Mouse (Mus musculus) ES-E14 (cell line): ENCODE data around the gene Rptor. TPM values are rescaled to one million over a fixed set of nuclear protein-coding genes. Genes with fewer than 3 reads are reported as not detected.
A peak's percentile ranks its signal among the peaks of the same experiment; 100 is the strongest.

ENCODE experiments used
- DNase-seq: peaks from one replicate; pipeline ENCODE4 v3.0.0-alpha.2; 2013; ENCODE audit warnings: low read depth, low spot score
- H3K27ac ChIP-seq: 2 replicates; pipeline ENCODE4 v1.5.1; 2012; ENCODE audit warnings: low read depth, mild to moderate bottlenecking, low read length, moderate library complexity, mixed read lengths; ENCODE audit not compliant: poor library complexity, insufficient read depth, severe bottlenecking
- H3K36me3 ChIP-seq: 2 replicates; pipeline ENCODE4 v1.6.1; 2012; ENCODE audit warnings: mild to moderate bottlenecking, low read length, moderate library complexity, mixed read lengths; ENCODE audit not compliant: control insufficient read depth, poor library complexity, insufficient read depth, severe bottlenecking
- H3K4me1 ChIP-seq, 2 experiments: fragments of 150-350 bp in 1 of 2; sonication (generic) in 1 of 2; 2 replicates each; pipeline ENCODE4 v1.6.1; 2012; ENCODE audit warnings: low read length in 2 of 2, mild to moderate bottlenecking in 1 of 2, mixed read lengths in 1 of 2; ENCODE audit not compliant: control insufficient read depth in 2 of 2, insufficient read depth in 2 of 2, poor library complexity in 1 of 2
- H3K4me3 ChIP-seq, 2 experiments: fragments of 150-350 bp in 1 of 2; sonication (generic) in 1 of 2; 2 replicates each; pipeline ENCODE4 v1.5.1; 2012; ENCODE audit warnings: low read length in 2 of 2, low read depth in 1 of 2, mild to moderate bottlenecking in 1 of 2, mixed read lengths in 1 of 2; ENCODE audit not compliant: insufficient read depth in 1 of 2, poor library complexity in 1 of 2, severe bottlenecking in 1 of 2
- H3K9ac ChIP-seq: 2 replicates; pipeline ENCODE4 v1.6.1; 2012; ENCODE audit warnings: low read depth, mild to moderate bottlenecking, low read length, mixed read lengths; ENCODE audit not compliant: poor library complexity, insufficient read depth, severe bottlenecking
- H3K9me3 ChIP-seq: fragments of 150-350 bp; sonication (generic); 2 replicates; pipeline ENCODE4 v1.6.1; 2012; ENCODE audit warnings: low read depth, mild to moderate bottlenecking, low read length; ENCODE audit not compliant: control insufficient read depth, insufficient read depth
- CHD2 ChIP-seq: IDR thresholded peaks from 2 replicates; pipeline ENCODE4 v1.6.1; 2014; ENCODE audit warnings: mild to moderate bottlenecking, low read depth, low read length, inconsistent platforms
- HCFC1 ChIP-seq: IDR thresholded peaks from 2 replicates; pipeline ENCODE4 v1.6.1; 2012; ENCODE audit warnings: low read length, inconsistent platforms, borderline replicate concordance; ENCODE audit not compliant: insufficient read depth
- MAFK ChIP-seq: IDR thresholded peaks from 2 replicates; pipeline ENCODE4 v1.6.1; 2014; ENCODE audit warnings: mild to moderate bottlenecking, low read depth, low read length, inconsistent platforms; ENCODE audit not compliant: insufficient read depth
- ZC3H11A ChIP-seq: IDR thresholded peaks from 2 replicates; pipeline ENCODE4 v1.6.1; 2012; ENCODE audit warnings: low read depth, mild to moderate bottlenecking, inconsistent platforms, low read length, borderline replicate concordance
- ZNF384 ChIP-seq: IDR thresholded peaks from 2 replicates; pipeline ENCODE4 v1.6.1; 2012; ENCODE audit warnings: low read depth, low read length, inconsistent platforms
- in situ Hi-C, 2 experiments: fragments of 600-800 bp; cut with MboI; formaldehyde crosslinking; loops; one replicate each; pipeline ENCODE4 v1.15.1; 2025; ENCODE audit warnings: low sequenced_read_pairs in 2 of 2, inconsistent platforms in 1 of 2; ENCODE audit not compliant: unreplicated experiment in 2 of 2
- total RNA-seq: library from RNA; depleted of rRNA; stranded (reverse); fragments of 300-350 nt; gene quantifications from 2 replicates; pipeline ENCODE4 v1.2.3, GENCODE M21; 2012

Gene Rptor
- total RNA-seq, 1 experiment, result 59.7 TPM

DNA sequence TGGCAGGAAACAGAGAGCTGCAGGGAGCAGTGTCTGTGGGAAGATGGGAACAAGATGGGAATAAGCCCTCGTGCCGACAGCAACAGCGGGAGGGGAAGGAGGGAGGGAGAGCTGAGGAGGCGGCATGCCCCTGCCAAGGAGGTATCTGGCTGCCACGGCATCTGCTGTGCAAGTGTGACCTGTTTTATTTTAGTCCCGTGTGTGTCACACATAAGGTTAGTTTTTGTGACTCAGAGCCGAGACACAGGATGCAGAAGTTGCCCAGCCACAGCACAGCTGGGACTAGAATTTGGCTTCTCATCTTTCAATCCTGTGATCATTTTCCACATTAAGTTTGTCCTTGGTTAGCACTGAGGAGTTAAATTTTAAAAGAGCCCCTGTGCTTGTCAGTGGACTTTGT is 193.7 kb downstream of the Rptor start:
- in situ Hi-C loops, result no loop called here
- H3K4me1 ChIP-seq, result peaks cover 0 to 4% of the 10 kb centered on the region in 2 experiments; a peak in 1 of 4 replicates

DNA sequence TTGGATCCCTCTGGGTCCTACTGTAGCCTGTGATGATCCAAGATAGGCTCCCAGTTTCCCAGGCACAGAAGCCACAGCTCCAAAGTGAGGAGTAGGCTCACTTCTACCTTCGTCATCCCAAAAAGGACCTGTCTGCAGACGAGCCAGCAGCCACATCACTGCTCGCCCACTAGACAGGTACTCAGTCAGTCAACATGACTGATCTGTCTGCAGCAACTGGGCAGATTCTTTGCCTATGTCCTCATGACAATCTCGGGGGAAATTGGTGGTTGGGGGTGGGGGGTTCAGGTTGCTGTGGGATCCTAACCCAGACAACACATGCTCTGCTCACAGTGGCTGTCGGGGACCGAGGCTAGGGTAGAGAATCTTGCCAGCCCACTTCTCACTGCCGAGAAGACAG is 194.1 kb downstream of the Rptor start:
- no peak overlapping the region for H3K27ac ChIP-seq
- DNase-seq, result no peak
- TF ChIP-seq ZC3H11A (no peak), HCFC1 (no peak), CHD2 (no peak), MAFK (no peak), ZNF384 (no peak)
- in situ Hi-C loops, result no loop called here
- no peak overlapping the region for H3K9ac ChIP-seq
- peaks cover 10% of the 10 kb centered on the region; the same call in 1 of the 2 replicates for H3K36me3 ChIP-seq
- no peak overlapping the region for H3K4me3 ChIP-seq
- peaks cover 0 to 4% of the 10 kb centered on the region in 2 experiments; a peak in 1 of 4 replicates for H3K4me1 ChIP-seq
- no peaks in the 10 kb centered on the region for H3K9me3 ChIP-seq

More for the DNA sequence above, 193.7 kb downstream of the Rptor start:
- H3K9ac ChIP-seq, result no peak overlapping the region
- no peak for DNase-seq
- no peak for TF ChIP-seq CHD2
- no peak for TF ChIP-seq MAFK
- no peak for TF ChIP-seq ZNF384
- TF ChIP-seq ZC3H11A, result no peak
- TF ChIP-seq HCFC1, result no peak
- no peak overlapping the region for H3K4me3 ChIP-seq
- H3K9me3 ChIP-seq, result no peaks in the 10 kb centered on the region
- H3K36me3 ChIP-seq, result peaks cover 11% of the 10 kb centered on the region; the same call in 1 of the 2 replicates
- no peak overlapping the region; the same call in 1 of the 2 replicates for H3K27ac ChIP-seq

DNA sequence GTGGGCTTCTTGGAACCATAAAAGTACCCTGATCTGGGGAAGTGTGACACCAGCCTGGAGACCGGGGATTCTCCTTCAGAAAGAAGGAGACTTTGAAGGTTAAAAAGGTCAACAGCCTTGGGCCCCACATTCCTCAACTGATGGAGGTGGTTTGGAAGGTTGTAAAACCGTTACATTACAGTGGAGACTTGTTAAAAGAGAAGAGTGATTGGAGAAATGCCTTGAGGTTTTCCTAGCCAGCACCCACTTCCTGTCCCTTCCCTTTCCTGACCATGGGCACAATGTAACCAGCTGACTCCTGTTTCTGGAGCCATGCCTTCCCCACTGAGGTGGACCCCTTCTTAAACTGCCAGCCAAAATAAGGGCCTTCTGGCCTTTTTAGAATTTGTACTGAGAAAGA is 196.8 kb downstream of the Rptor start:
- TF ChIP-seq ZNF384 (no peak), MAFK (no peak), ZC3H11A (no peak), CHD2 (no peak), HCFC1 (no peak)
- no peaks in the 10 kb centered on the region for H3K9me3 ChIP-seq
- no peaks in the 10 kb centered on the region for H3K4me1 ChIP-seq
- H3K9ac ChIP-seq, result no peak overlapping the region
- peaks cover 8% of the 10 kb centered on the region; the same call in 1 of the 2 replicates for H3K36me3 ChIP-seq
- no peak overlapping the region for H3K27ac ChIP-seq
- in situ Hi-C loops, result no loop called here
- peak; percentile 29 for DNase-seq
- H3K4me3 ChIP-seq, result no peak overlapping the region

DNA sequence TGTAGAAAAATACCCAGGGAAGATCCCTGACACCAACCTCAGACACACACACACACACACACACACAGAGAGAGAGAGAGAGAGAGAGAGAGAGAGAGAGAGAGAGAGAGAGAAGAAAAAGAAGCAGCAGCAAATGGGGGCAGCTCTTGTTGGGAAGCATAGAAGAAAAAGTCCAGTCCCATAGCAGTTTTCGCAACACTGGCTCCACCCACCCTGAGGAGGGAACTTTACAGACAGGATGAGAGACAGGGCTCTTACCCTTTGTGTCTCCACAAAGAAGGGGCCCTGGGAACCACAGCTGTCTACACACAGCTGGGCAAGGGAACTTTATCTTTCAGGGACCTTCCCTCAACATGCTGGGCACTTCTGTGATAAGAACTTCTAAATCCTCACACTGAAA is 199.2 kb downstream of the Rptor start:
- H3K36me3 ChIP-seq, result peaks cover 10% of the 10 kb centered on the region; the same call in 1 of the 2 replicates
- in situ Hi-C loops, result no loop called here
- no peak overlapping the region for H3K9ac ChIP-seq
- no peak for DNase-seq
- no peak overlapping the region for H3K4me3 ChIP-seq
- no peaks in the 10 kb centered on the region for H3K4me1 ChIP-seq
- no peaks in the 10 kb centered on the region for H3K9me3 ChIP-seq
- TF ChIP-seq ZC3H11A (no peak), HCFC1 (no peak), ZNF384 (no peak), CHD2 (no peak), MAFK (no peak)
- H3K27ac ChIP-seq, result no peak overlapping the region

DNA sequence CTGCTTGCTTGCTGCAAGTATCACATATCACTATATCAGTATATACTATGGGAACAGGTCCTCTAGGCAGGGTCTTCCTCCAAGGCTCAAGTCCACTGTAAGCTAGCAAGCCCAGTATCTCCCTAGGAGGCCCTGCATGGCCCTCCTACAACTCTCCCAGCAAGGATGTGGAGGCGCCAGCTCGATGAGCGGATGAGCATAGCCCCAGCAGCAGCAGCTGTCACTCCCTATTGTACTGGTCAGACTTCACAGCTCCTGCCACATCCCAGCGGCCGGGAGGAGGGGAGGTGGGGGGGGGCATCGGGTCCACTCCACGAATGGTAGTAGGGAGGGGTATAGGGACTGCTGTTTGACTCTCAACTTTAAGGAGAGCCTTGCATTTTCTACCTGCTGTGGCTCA is 200.2 kb downstream of the Rptor start:
- in situ Hi-C loops, result no loop called here
- H3K9ac ChIP-seq, result no peak overlapping the region
- no peak for TF ChIP-seq MAFK
- no peak for TF ChIP-seq ZC3H11A
- no peak for TF ChIP-seq CHD2
- no peak for TF ChIP-seq HCFC1
- TF ChIP-seq ZNF384, result no peak
- no peaks in the 10 kb centered on the region for H3K4me1 ChIP-seq
- H3K27ac ChIP-seq, result no peak overlapping the region
- H3K9me3 ChIP-seq, result no peaks in the 10 kb centered on the region
- no peak for DNase-seq
- no peak overlapping the region for H3K4me3 ChIP-seq
- H3K36me3 ChIP-seq, result peaks cover 13% of the 10 kb centered on the region; the same call in 1 of the 2 replicates
